ENCODE assay signal across 10 mouse cellular contexts in the genomic region with DNA sequence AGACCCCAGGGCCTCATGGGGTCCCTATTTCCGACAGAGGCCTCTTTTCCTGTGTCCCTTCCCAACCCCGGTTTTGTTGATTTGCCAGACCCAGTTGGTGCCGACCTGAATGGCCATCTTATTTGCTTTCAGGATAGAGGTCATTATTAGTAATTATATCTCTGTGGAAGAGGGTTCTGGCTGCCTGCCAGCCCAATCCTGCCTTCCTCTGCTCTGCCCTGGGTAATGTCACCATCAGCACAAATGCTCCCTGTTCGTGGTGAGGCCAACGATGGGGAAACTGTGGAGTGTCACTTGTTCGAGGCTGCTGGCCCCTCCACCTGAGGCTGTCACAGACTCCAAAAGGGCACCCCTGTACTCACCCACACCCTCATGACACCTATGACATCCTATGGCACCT.
A peak's percentile ranks its signal among the peaks of the same experiment; 100 is the strongest.
DNase-seq lines count a peak whose midpoint lies in the region; ATAC-seq and TF ChIP-seq lines count a peak whose summit lies in the region.
"Had no signal": no experiment of that assay in that cellular context is flagged by ENCODE, and none has a peak within 500 bp of the region (broad histone marks: within the 10 kb centered on the region; RNA-seq: fewer than 3 reads in every experiment).

No protein-coding gene starts in this region.

- no peak overlapping the region for H3K9ac ChIP-seq in neural tube, embryonic 13.5 days
- H3K9ac ChIP-seq in neural tube, embryonic 15.5 days (replicated peaks), result no peak overlapping the region
- no peak overlapping the region for H3K9ac ChIP-seq in midbrain, embryonic 14.5 days (replicated peaks; ENCODE audit: low read length)
- H3K9ac ChIP-seq: embryonic facial prominence, embryonic 15.5 days had no signal

- H3K4me3 ChIP-seq in gastrocnemius, adult 2 months, result no peak overlapping the region
- H3K4me3 ChIP-seq in neural tube, embryonic 13.5 days, result no peak overlapping the region
- no peak overlapping the region for H3K4me3 ChIP-seq in neural tube, embryonic 15.5 days (replicated peaks)
- no peak overlapping the region for H3K4me3 ChIP-seq in embryonic facial prominence, embryonic 10.5 days
- no peak overlapping the region for H3K4me3 ChIP-seq in midbrain, embryonic 14.5 days (replicated peaks; ENCODE audit: low read depth, low read length)
- H3K4me3 ChIP-seq: embryonic facial prominence, embryonic 15.5 days had no signal

- H3K4me2 ChIP-seq in neural tube, embryonic 13.5 days, result no peak overlapping the region
- no peak overlapping the region for H3K4me2 ChIP-seq in neural tube, embryonic 15.5 days
- no peak overlapping the region for H3K4me2 ChIP-seq in midbrain, embryonic 14.5 days (ENCODE audit: low read length)
- H3K4me2 ChIP-seq: embryonic facial prominence, embryonic 15.5 days had no signal

- no peaks in the 10 kb centered on the region for H3K36me3 ChIP-seq in neural tube, embryonic 13.5 days
- H3K36me3 ChIP-seq in neural tube, embryonic 15.5 days, result no peaks in the 10 kb centered on the region
- H3K36me3 ChIP-seq in embryonic facial prominence, embryonic 10.5 days (replicated peaks), result no peaks in the 10 kb centered on the region
- H3K36me3 ChIP-seq in midbrain, embryonic 14.5 days (ENCODE audit: control insufficient read depth, insufficient read depth, low read length), result no peaks in the 10 kb centered on the region
- H3K36me3 ChIP-seq: embryonic facial prominence, embryonic 15.5 days had no signal

- peak; percentile 36 for DNase-seq in gastrocnemius, adult 2 months
- no peak for DNase-seq in gastrocnemius, adult 18-20 months (ENCODE audit: low spot score)
- DNase-seq in embryonic facial prominence, embryonic 10.5 days (ENCODE audit: low spot score), result no peak
- no peak for DNase-seq in midbrain, embryonic 14.5 days
- no peak for DNase-seq in layer of hippocampus, postnatal 36 days
- DNase-seq in lung, postnatal 4 days, result no peak

- H3K27me3 ChIP-seq in neural tube, embryonic 13.5 days, result no peaks in the 10 kb centered on the region
- no peaks in the 10 kb centered on the region for H3K27me3 ChIP-seq in neural tube, embryonic 15.5 days (replicated peaks)
- 0 out of 2 replicates have a peak, but pooled peaks cover 5% of the 10 kb centered on the region for H3K27me3 ChIP-seq in embryonic facial prominence, embryonic 10.5 days (replicated peaks; ENCODE audit: low read depth, poor library complexity, severe bottlenecking)
- no peaks in the 10 kb centered on the region for H3K27me3 ChIP-seq in midbrain, embryonic 14.5 days (ENCODE audit: control insufficient read depth, insufficient read depth, low read length)
- H3K27me3 ChIP-seq: embryonic facial prominence, embryonic 15.5 days had no signal

- no peak for TF ChIP-seq CTCF in gastrocnemius, adult 2 months (IDR thresholded peaks at IDR 0.05)

- peaks cover 45% of the 10 kb centered on the region for H3K4me1 ChIP-seq in neural tube, embryonic 13.5 days (replicated peaks)
- H3K4me1 ChIP-seq in neural tube, embryonic 15.5 days, result peaks cover 35% of the 10 kb centered on the region
- H3K4me1 ChIP-seq in embryonic facial prominence, embryonic 10.5 days, result peaks cover 46% of the 10 kb centered on the region
- peaks cover 25% of the 10 kb centered on the region for H3K4me1 ChIP-seq in midbrain, embryonic 14.5 days (ENCODE audit: control insufficient read depth, insufficient read depth, low read length)

- intact Hi-C loops in gastrocnemius, adult 2 months (cut with DNase I), result no loop called here

- no peaks in the 10 kb centered on the region for H3K9me3 ChIP-seq in neural tube, embryonic 13.5 days
- no peaks in the 10 kb centered on the region for H3K9me3 ChIP-seq in neural tube, embryonic 15.5 days (replicated peaks)
- H3K9me3 ChIP-seq in embryonic facial prominence, embryonic 10.5 days, result no peaks in the 10 kb centered on the region
- H3K9me3 ChIP-seq in midbrain, embryonic 14.5 days (ENCODE audit: control insufficient read depth, low read length), result no peaks in the 10 kb centered on the region
- H3K9me3 ChIP-seq: embryonic facial prominence, embryonic 15.5 days had no signal

- 26% methylated on average over 6 of the region's 6 CpGs for WGBS in neural tube, embryonic 13.5 days
- 17% methylated on average over 6 of the region's 6 CpGs for WGBS in neural tube, embryonic 15.5 days
- 63% methylated on average over 6 of the region's 6 CpGs for WGBS in embryonic facial prominence, embryonic 10.5 days
- WGBS in midbrain, embryonic 14.5 days, result 40% methylated on average over 6 of the region's 6 CpGs

- no peak overlapping the region for H3K27ac ChIP-seq in gastrocnemius, adult 2 months
- H3K27ac ChIP-seq in neural tube, embryonic 13.5 days (replicated peaks), result peak overlapping the region; percentile 59
- no peak overlapping the region for H3K27ac ChIP-seq in neural tube, embryonic 15.5 days (replicated peaks)
- H3K27ac ChIP-seq in embryonic facial prominence, embryonic 10.5 days (replicated peaks), result 0 out of 2 replicates have a peak overlapping the region, but pooled peaks have one; percentile 44
- peak overlapping the region; percentile 52; the same call in 1 of the 2 replicates for H3K27ac ChIP-seq in midbrain, embryonic 14.5 days (replicated peaks; ENCODE audit: low read depth, low read length)
- H3K27ac ChIP-seq: embryonic facial prominence, embryonic 15.5 days; macrophage had no signal

- ATAC-seq in neural tube, embryonic 13.5 days (ENCODE audit: low read depth), result no peak
- ATAC-seq in neural tube, embryonic 15.5 days (ENCODE audit: low FRiP score), result no peak
- no peak for ATAC-seq in midbrain, embryonic 14.5 days (ENCODE audit: low FRiP score, low TSS enrichment)

Comparison
In these comparisons a context has a peak if more than half of its experiments do, and no peak if none do; other contexts are left out.
1. H3K27ac ChIP-seq: peak in neural tube, embryonic 13.5 days (single experiment), embryonic facial prominence, embryonic 10.5 days (single experiment) and midbrain, embryonic 14.5 days (single experiment); none in gastrocnemius, adult 2 months (single experiment) and neural tube, embryonic 15.5 days (single experiment).